In the genomic region with DNA sequence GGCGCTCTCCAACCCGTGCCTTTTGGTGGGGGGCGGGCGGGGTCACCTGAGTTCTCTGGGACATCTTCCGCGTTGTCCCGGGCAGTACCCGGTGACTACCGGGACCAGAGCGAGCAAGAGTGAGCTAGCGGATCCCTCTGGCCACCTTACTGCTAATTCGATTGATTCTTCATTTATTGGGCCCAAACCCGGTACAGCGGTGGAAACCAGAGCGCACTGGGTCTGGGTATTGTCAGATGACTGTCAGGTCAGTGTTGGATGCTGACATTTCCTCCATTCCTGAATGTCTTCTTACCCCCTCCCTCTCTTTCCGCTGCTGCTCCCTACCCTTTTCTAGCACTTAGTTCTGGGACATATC, we compare ENCODE assay signal across 8 mouse cellular contexts. TPM values are rescaled to one million over a fixed set of nuclear protein-coding genes. Genes with fewer than 3 reads are reported as not detected.
DNase-seq lines count a peak whose midpoint lies in the region; ATAC-seq and TF ChIP-seq lines count a peak whose summit lies in the region.

No protein-coding gene starts in this region.

- H3K36me3 ChIP-seq in kidney, embryonic 14.5 days (ENCODE audit: control insufficient read depth, insufficient read depth, low read length): no peaks in the 10 kb centered on the region
- H3K36me3 ChIP-seq in hindbrain, embryonic 11.5 days (ENCODE audit: control insufficient read depth, insufficient read depth, low read length): no peaks in the 10 kb centered on the region
- no peaks in the 10 kb centered on the region for H3K36me3 ChIP-seq in midbrain, embryonic 13.5 days

- TF ChIP-seq POLR2A in cortical plate, adult 2 months (IDR thresholded peaks at IDR 0.05; ENCODE audit: extremely low read depth, insufficient read depth, low read length): no peak

- H3K9ac ChIP-seq in kidney, embryonic 14.5 days (ENCODE audit: low read depth, low read length): peak overlapping the region; percentile 74
- H3K9ac ChIP-seq in hindbrain, embryonic 11.5 days (ENCODE audit: low read depth, low read length): peak overlapping the region; percentile 70
- H3K9ac ChIP-seq in midbrain, embryonic 13.5 days (replicated peaks): peak overlapping the region; percentile 82

- no peak for DNase-seq in kidney, postnatal 36 days
- DNase-seq in hindbrain, embryonic 11.5 days (ENCODE audit: low spot score): no peak
- DNase-seq in adipocyte (ENCODE audit: low spot score): no peak
- DNase-seq in layer of hippocampus, adult 9-11 months: no peak
- no peak for DNase-seq in urinary bladder, postnatal 25 days (ENCODE audit: low spot score)

- peaks cover 40% of the 10 kb centered on the region for H3K27me3 ChIP-seq in kidney, embryonic 14.5 days (ENCODE audit: control insufficient read depth, insufficient read depth, low read length)
- peaks cover 9% of the 10 kb centered on the region for H3K27me3 ChIP-seq in hindbrain, embryonic 11.5 days (ENCODE audit: control insufficient read depth, insufficient read depth, low read length)
- H3K27me3 ChIP-seq in midbrain, embryonic 13.5 days: peaks cover 32% of the 10 kb centered on the region

- ATAC-seq in kidney, embryonic 14.5 days (ENCODE audit: low FRiP score, low TSS enrichment): no peak
- peak; percentile 0; the same call in 1 of the 2 replicates for ATAC-seq in hindbrain, embryonic 11.5 days (ENCODE audit: low FRiP score)
- peak; percentile 5; the same call in 1 of the 2 replicates for ATAC-seq in midbrain, embryonic 13.5 days

- H3K9me3 ChIP-seq in kidney, embryonic 14.5 days (ENCODE audit: control insufficient read depth, low read length): no peaks in the 10 kb centered on the region
- H3K9me3 ChIP-seq in hindbrain, embryonic 11.5 days (ENCODE audit: control insufficient read depth, low read length): no peaks in the 10 kb centered on the region
- H3K9me3 ChIP-seq in midbrain, embryonic 13.5 days: no peaks in the 10 kb centered on the region

- H3K4me3 ChIP-seq in kidney, embryonic 14.5 days (ENCODE audit: low read length): peak overlapping the region; percentile 74
- peak overlapping the region; percentile 72 for H3K4me3 ChIP-seq in cortical plate, adult 2 months (ENCODE audit: insufficient read depth, low read length)
- H3K4me3 ChIP-seq in hindbrain, embryonic 11.5 days (ENCODE audit: low read depth, low read length): peak overlapping the region; percentile 82
- peak overlapping the region; percentile 82 for H3K4me3 ChIP-seq in midbrain, embryonic 13.5 days (replicated peaks)

- TF ChIP-seq CTCF in cortical plate, adult 2 months (IDR thresholded peaks at IDR 0.05; ENCODE audit: extremely low read depth, insufficient read depth, low read length): no peak

- WGBS in kidney, embryonic 14.5 days: under 1% methylated on average over 16 of the region's 16 CpGs
- 1% methylated on average over 16 of the region's 16 CpGs for WGBS in hindbrain, embryonic 11.5 days
- under 1% methylated on average over 16 of the region's 16 CpGs for WGBS in midbrain, embryonic 13.5 days

- H3K4me2 ChIP-seq in kidney, embryonic 14.5 days (replicated peaks; ENCODE audit: low read depth, low read length): peak overlapping the region; percentile 99
- H3K4me2 ChIP-seq in hindbrain, embryonic 11.5 days (replicated peaks; ENCODE audit: low read depth, low read length): peak overlapping the region; percentile 94
- H3K4me2 ChIP-seq in midbrain, embryonic 13.5 days (replicated peaks): peak overlapping the region; percentile 97

- no peaks in the 10 kb centered on the region; the same call in 1 of the 2 replicates for H3K4me1 ChIP-seq in kidney, embryonic 14.5 days (ENCODE audit: control insufficient read depth, insufficient read depth, low read length)
- peaks cover 2% of the 10 kb centered on the region; the same call in 1 of the 2 replicates for H3K4me1 ChIP-seq in cortical plate, adult 2 months (ENCODE audit: control insufficient read depth, insufficient read depth, low read length)
- H3K4me1 ChIP-seq in hindbrain, embryonic 11.5 days (replicated peaks; ENCODE audit: control insufficient read depth, insufficient read depth, low read length): peaks cover 6% of the 10 kb centered on the region; the same call in 1 of the 2 replicates
- peaks cover 32% of the 10 kb centered on the region for H3K4me1 ChIP-seq in midbrain, embryonic 13.5 days (replicated peaks)

- peak overlapping the region; percentile 80 for H3K27ac ChIP-seq in kidney, embryonic 14.5 days (ENCODE audit: low read depth, low read length)
- H3K27ac ChIP-seq in cortical plate, adult 2 months (ENCODE audit: insufficient read depth, low read length): peak overlapping the region; percentile 77
- H3K27ac ChIP-seq in hindbrain, embryonic 11.5 days (ENCODE audit: low read depth, low read length): peak overlapping the region; percentile 93
- peak overlapping the region; percentile 83 for H3K27ac ChIP-seq in midbrain, embryonic 13.5 days

RNA-seq across cellular contexts. Expression of a gene that starts 0.7 kb away (rescaled TPM):
- 13.2 and 17.9 TPM in 2 replicates for polyA plus RNA-seq in kidney, embryonic 14.5 days (2014; fragmentation: Nextera tagmentation; extraction: Ambion mirVana)
- polyA plus RNA-seq in cortical plate, adult 2 months (2012; rRNA removed): 27.0 and 35.4 TPM in 2 replicates
- polyA plus RNA-seq in hindbrain, embryonic 11.5 days (2014; fragmentation: Nextera tagmentation; extraction: Ambion mirVana): 14.4 and 21.3 TPM in 2 replicates
- polyA plus RNA-seq in midbrain, embryonic 13.5 days (2015; fragmentation: Nextera tagmentation; extraction: Ambion mirVana): 7.9 and 9.1 TPM in 2 replicates
